Mouse (Mus musculus) ES-Bruce4 (cell line): ENCODE data around the gene Borcs7. TPM values are rescaled to one million over a fixed set of nuclear protein-coding genes. Genes with fewer than 3 reads are reported as not detected.

Experiments
- H3K27ac ChIP-seq: 2 replicates; pipeline ENCODE4 v1.5.1; 2012; ENCODE audit warnings: low read length, inconsistent platforms; ENCODE audit not compliant: insufficient read depth
- H3K27me3 ChIP-seq: 2 replicates; pipeline ENCODE4 v1.6.1; 2012; ENCODE audit warnings: mild to moderate bottlenecking, low read length, inconsistent platforms; ENCODE audit not compliant: control insufficient read depth, poor library complexity, insufficient read depth, severe bottlenecking
- H3K36me3 ChIP-seq: 2 replicates; pipeline ENCODE4 v1.6.1; 2012; ENCODE audit warnings: inconsistent platforms, mild to moderate bottlenecking, low read length, moderate library complexity; ENCODE audit not compliant: control insufficient read depth, poor library complexity, insufficient read depth, severe bottlenecking
- H3K4me1 ChIP-seq: one replicate; pipeline ENCODE4 v1.8.1; 2011; ENCODE audit warnings: low read length; ENCODE audit not compliant: control insufficient read depth, insufficient read depth
- H3K4me3 ChIP-seq: 2 replicates; pipeline ENCODE4 v1.5.1; 2011; ENCODE audit warnings: low read depth, mild to moderate bottlenecking, low read length
- H3K9ac ChIP-seq: 2 replicates; pipeline ENCODE4 v1.6.1; 2012; ENCODE audit warnings: low read depth, mild to moderate bottlenecking, inconsistent platforms; ENCODE audit not compliant: poor library complexity, severe bottlenecking
- H3K9me3 ChIP-seq: replicated peaks from 2 replicates; pipeline ENCODE4 v1.6.1; 2012; ENCODE audit warnings: mild to moderate bottlenecking, low read length, inconsistent platforms; ENCODE audit not compliant: control insufficient read depth, poor library complexity, insufficient read depth, severe bottlenecking
- CTCF ChIP-seq: IDR thresholded peaks from one replicate; pipeline ENCODE4 v1.8.1; 2011; ENCODE audit warnings: low read depth, low read length
- EP300 ChIP-seq: IDR thresholded peaks from 2 replicates; pipeline ENCODE4 v1.6.1; 2011; ENCODE audit warnings: low read depth, low read length; ENCODE audit not compliant: insufficient read depth
- POLR2A ChIP-seq: IDR thresholded peaks from one replicate; pipeline ENCODE4 v1.8.1; 2011; ENCODE audit warnings: low read length; ENCODE audit not compliant: insufficient read depth
- polyA plus RNA-seq: library from polyadenylated mRNA; stranded (reverse); fragments of >200 nt; gene quantifications from 2 replicates; pipeline ENCODE4 v1.2.4, GENCODE M21; 2011; ENCODE audit warnings: low read depth; ENCODE audit not compliant: missing spikeins, insufficient read depth, insufficient read length

Borcs7 gene
- polyA plus RNA-seq, 1 experiment = 2.5 TPM

DNA sequence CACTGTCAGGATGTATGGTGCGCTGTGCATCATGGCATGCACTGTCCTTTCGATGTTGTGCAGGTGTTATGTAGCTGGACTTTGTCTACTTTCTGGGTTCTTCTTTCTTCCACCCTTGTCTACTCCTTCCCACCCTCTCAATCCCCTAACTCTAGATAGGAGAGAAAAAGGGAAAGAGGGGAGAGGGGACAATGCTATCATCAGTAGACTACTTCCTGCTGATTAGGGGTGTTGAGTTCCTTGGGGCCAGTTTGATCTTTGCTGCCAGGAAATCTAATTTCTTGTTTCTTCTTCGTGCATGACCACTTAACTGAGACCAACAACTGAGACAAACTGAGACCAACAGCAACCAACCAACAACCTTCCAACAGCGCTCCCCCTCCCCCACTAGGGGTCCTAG lies 20.9 kb downstream of the Borcs7 start:
- Histone ChIP-seq H3K9ac (no peak overlapping the region), H3K27ac (no peak overlapping the region), H3K9me3 (no peaks in the 10 kb centered on the region), H3K4me1 (peaks cover 2% of the 10 kb centered on the region), H3K36me3 (no peaks in the 10 kb centered on the region), H3K27me3 (no peaks in the 10 kb centered on the region), H3K4me3 (no peak overlapping the region)
- TF ChIP-seq POLR2A (no peak), CTCF (no peak), EP300 (no peak)

DNA sequence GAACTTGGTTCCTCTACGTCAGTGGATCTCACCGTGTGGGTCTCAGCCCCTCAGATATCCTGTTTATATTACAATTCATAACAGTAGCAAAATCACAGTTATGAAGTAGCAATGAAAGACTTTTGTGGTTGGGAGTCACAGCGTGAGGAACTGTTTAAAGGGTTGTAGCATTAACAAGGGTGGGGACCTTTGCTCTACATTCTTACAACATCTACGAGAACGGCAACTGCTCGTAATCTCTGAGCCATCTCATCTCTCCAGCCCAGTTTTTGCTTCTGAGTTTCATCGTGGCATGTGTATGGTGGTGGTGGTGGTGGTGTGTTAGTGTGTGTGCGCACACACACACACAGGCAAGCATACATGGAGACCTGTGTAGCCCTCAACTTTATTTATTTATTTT lies 24.5 kb downstream of the Borcs7 start:
- H3K27ac ChIP-seq = no peak overlapping the region
- H3K9me3 ChIP-seq = no peaks in the 10 kb centered on the region
- TF ChIP-seq CTCF (no peak), EP300 (no peak), POLR2A (no peak)
- no peaks in the 10 kb centered on the region for H3K36me3 ChIP-seq
- H3K4me3 ChIP-seq = no peak overlapping the region
- no peaks in the 10 kb centered on the region for H3K4me1 ChIP-seq
- no peaks in the 10 kb centered on the region for H3K27me3 ChIP-seq
- H3K9ac ChIP-seq = no peak overlapping the region

DNA sequence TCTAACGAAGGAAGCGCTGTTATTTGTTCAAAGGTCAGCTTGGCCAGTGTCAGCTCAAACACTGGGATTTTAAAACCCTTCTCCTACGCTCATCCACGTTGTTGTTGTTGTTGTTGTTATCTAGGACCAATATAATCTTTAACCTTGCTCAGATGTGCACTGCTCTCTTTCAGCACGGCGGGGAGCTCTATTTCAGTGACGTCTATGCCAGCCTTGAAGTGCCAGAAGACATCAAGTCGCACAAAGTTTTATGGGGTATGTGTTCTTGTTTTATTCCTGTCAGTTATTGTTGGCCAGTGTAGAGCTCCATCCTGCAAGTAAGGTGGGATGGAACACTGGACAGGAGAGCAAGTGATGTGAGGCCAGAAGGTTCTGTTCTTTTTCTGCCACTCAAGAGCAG lies 25.3 kb downstream of the Borcs7 start:
- TF ChIP-seq EP300 = no peak
- TF ChIP-seq CTCF = no peak
- no peak for TF ChIP-seq POLR2A
- no peaks in the 10 kb centered on the region for H3K9me3 ChIP-seq
- H3K36me3 ChIP-seq = no peaks in the 10 kb centered on the region
- no peak overlapping the region for H3K4me3 ChIP-seq
- no peak overlapping the region for H3K9ac ChIP-seq
- no peak overlapping the region for H3K27ac ChIP-seq
- H3K4me1 ChIP-seq = no peaks in the 10 kb centered on the region
- no peaks in the 10 kb centered on the region for H3K27me3 ChIP-seq

DNA sequence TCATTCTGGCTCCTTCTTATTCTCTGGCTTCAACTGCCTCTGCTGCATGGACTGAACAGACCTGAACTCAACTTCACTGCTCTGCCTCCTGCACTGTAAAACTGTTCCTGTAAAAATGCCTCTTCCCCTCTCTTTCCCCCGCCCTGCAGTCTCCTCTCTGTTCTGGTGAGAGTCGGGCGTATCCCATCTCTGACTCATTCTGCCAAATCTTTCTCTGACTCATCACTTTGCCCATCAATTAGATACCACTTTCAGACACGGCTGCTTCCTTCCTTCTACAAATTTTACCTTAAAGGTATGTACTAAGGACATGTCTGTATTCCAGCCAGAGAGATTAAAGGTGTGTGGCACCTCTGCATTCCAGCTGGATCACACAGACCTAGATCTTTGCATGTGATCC lies 28.4 kb downstream of the Borcs7 start:
- no peak overlapping the region for H3K9ac ChIP-seq
- H3K36me3 ChIP-seq = no peaks in the 10 kb centered on the region
- TF ChIP-seq POLR2A (no peak), CTCF (no peak), EP300 (no peak)

DNA sequence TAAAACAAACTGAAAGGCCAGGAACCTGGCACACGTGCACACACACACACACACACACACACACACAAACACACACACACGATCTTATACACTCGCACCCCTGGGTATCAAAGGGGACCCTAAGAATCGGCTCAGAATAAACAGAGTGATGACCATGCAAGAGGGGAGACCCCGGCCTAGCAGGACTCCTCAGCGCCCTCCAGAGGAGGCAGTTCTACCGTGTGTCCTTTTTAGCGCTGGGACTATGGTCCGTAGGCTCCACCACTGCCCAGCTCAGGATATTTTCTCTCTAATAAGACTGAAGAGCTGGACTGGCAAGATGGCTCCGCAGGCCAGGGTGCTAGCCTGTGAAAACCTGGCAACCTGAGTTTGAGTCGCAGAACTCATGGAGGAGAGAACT lies 34.7 kb downstream of the Borcs7 start:
- no peaks in the 10 kb centered on the region for H3K9me3 ChIP-seq
- no peaks in the 10 kb centered on the region for H3K4me1 ChIP-seq
- TF ChIP-seq POLR2A (no peak), CTCF (peak; percentile 68)
- no peaks in the 10 kb centered on the region for H3K36me3 ChIP-seq
- no peak overlapping the region for H3K9ac ChIP-seq
- H3K4me3 ChIP-seq = no peak overlapping the region; the same call in 1 of the 2 replicates
- H3K27me3 ChIP-seq = no peaks in the 10 kb centered on the region
- H3K27ac ChIP-seq = no peak overlapping the region

More for the DNA sequence above, 28.4 kb downstream of the Borcs7 start:
- Histone ChIP-seq H3K4me1 (no peaks in the 10 kb centered on the region), H3K4me3 (no peak overlapping the region), H3K9me3 (no peaks in the 10 kb centered on the region), H3K27ac (no peak overlapping the region), H3K27me3 (no peaks in the 10 kb centered on the region)

DNA sequence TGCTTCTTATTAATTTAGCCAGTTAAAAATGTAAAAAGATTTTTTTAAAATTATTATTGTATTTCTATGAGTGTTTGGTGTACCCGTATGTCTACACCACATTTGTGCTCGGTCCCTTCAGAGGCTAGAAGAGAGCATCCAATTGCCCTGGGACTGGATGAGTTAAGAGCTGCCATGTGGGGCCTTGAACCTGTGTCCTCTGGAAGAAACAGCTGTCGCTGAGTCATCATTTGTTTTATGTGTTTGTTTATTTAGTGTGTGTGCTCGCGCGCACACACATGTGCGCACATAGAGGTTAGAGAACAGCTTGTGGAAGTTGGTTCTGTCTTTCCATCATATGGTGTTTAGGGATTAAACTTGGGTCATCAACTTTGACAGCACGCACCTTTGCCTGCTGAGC lies 36.4 kb downstream of the Borcs7 start:
- Histone ChIP-seq H3K9ac (no peak overlapping the region), H3K27ac (no peak overlapping the region), H3K9me3 (no peaks in the 10 kb centered on the region)

More for the DNA sequence above, 36.4 kb downstream of the Borcs7 start:
- Histone ChIP-seq H3K27me3 (no peaks in the 10 kb centered on the region), H3K4me3 (no peak overlapping the region), H3K36me3 (no peaks in the 10 kb centered on the region), H3K4me1 (no peaks in the 10 kb centered on the region)
- TF ChIP-seq CTCF (no peak), EP300 (no peak), POLR2A (no peak)
